Mouse (Mus musculus) heart, embryonic 13.5 days (tissue): Measurements from ENCODE around the gene Nup35. TPM values are rescaled to one million over a fixed set of nuclear protein-coding genes. Genes with fewer than 3 reads are reported as not detected.

ENCODE experiments used
- ATAC-seq: fragments of 200-750 bp; cut with Nextera tagmentation; 2 replicates; pipeline ENCODE4 v1.8.0; 2017; ENCODE audit warnings: moderate TSS enrichment; ENCODE audit not compliant: insufficient number of reproducible peaks, low FRiP score, low TSS enrichment; ENCODE audit errors: extremely low read depth
- H3K27ac ChIP-seq: fragments of 300-500 bp; sonication (generic); replicated peaks from 2 replicates; pipeline ENCODE4 v1.5.1; 2015; ENCODE audit warnings: moderate library complexity, mild to moderate bottlenecking, inconsistent platforms
- H3K27me3 ChIP-seq: fragments of 300-500 bp; sonication (generic); replicated peaks from 2 replicates; pipeline ENCODE4 v1.6.1; 2015; ENCODE audit warnings: mild to moderate bottlenecking, inconsistent platforms
- H3K36me3 ChIP-seq: fragments of 300-500 bp; sonication (generic); 2 replicates; pipeline ENCODE4 v1.6.1; 2015; ENCODE audit warnings: mild to moderate bottlenecking, inconsistent platforms
- H3K4me1 ChIP-seq: fragments of 300-500 bp; sonication (generic); 2 replicates; pipeline ENCODE4 v1.6.1; 2015; ENCODE audit warnings: inconsistent platforms
- H3K4me2 ChIP-seq: fragments of 300-500 bp; sonication (generic); 2 replicates; pipeline ENCODE4 v1.6.1; 2015; ENCODE audit warnings: inconsistent platforms, mild to moderate bottlenecking, moderate library complexity
- H3K4me3 ChIP-seq: fragments of 300-500 bp; sonication (generic); 2 replicates; pipeline ENCODE4 v1.5.1; 2015; ENCODE audit warnings: moderate library complexity, mild to moderate bottlenecking, inconsistent platforms
- H3K9ac ChIP-seq: fragments of 300-500 bp; sonication (generic); 2 replicates; pipeline ENCODE4 v1.6.1; 2015; ENCODE audit warnings: inconsistent platforms, mild to moderate bottlenecking, moderate library complexity
- H3K9me3 ChIP-seq: fragments of 300-500 bp; sonication (generic); 2 replicates; pipeline ENCODE4 v1.6.1; 2016; ENCODE audit warnings: inconsistent platforms
- WGBS: fragments of 180-500 bp; shearing (Covaris S2); methylation state at CpG from one replicate; pipeline ENCODE4 v1.1.7; 2015; ENCODE audit warnings: mixed read lengths; 5-methylcytosine and 5-hydroxymethylcytosine counted together
- polyA plus RNA-seq: library from polyadenylated mRNA; unstranded; fragments of >200 nt; fragmentation: Nextera tagmentation; extraction: Ambion mirVana; gene quantifications from 2 replicates; pipeline ENCODE4 v1.2.1, GENCODE M21; 2015

The Nup35 gene
- polyA plus RNA-seq, 1 experiment from 2014 or later = 23.5 TPM

- no peak for ATAC-seq
- Histone ChIP-seq H3K27ac (no peak overlapping the region), H3K4me2 (peak overlapping the region; percentile 75), H3K4me3 (peak overlapping the region; percentile 93), H3K9ac (peak overlapping the region; percentile 92), H3K9me3 (no peaks in the 10 kb centered on the region), H3K36me3 (peaks cover 25% of the 10 kb centered on the region), H3K27me3 (no peaks in the 10 kb centered on the region), H3K4me1 (peaks cover 10% of the 10 kb centered on the region)
- WGBS = 9% methylated on average over 8 of the region's 8 CpGs
Measured at GRCm38 (mm10) chr2:80639398-80639797, 22.4 kb downstream of the Nup35 start.

- Histone ChIP-seq H3K27ac (no peak overlapping the region), H3K4me3 (peak overlapping the region; percentile 93), H3K36me3 (peaks cover 27% of the 10 kb centered on the region), H3K9ac (no peak overlapping the region), H3K4me1 (peaks cover 10% of the 10 kb centered on the region), H3K4me2 (peak overlapping the region; percentile 75), H3K9me3 (no peaks in the 10 kb centered on the region), H3K27me3 (no peaks in the 10 kb centered on the region)
- ATAC-seq = no peak
- WGBS = 41% methylated on average over 3 of the region's 3 CpGs
Measured at GRCm38 (mm10) chr2:80639864-80640263, 22.8 kb downstream of the Nup35 start.

- peaks cover 45% of the 10 kb centered on the region for H3K36me3 ChIP-seq
- no peak for ATAC-seq
- no peak overlapping the region for H3K9ac ChIP-seq
- H3K9me3 ChIP-seq = no peaks in the 10 kb centered on the region
- H3K4me2 ChIP-seq = no peak overlapping the region
- no peaks in the 10 kb centered on the region for H3K27me3 ChIP-seq
- no peaks in the 10 kb centered on the region for H3K4me1 ChIP-seq
- H3K27ac ChIP-seq = no peak overlapping the region
- H3K4me3 ChIP-seq = no peak overlapping the region
Measured at GRCm38 (mm10) chr2:80661414-80661813, 44.4 kb downstream of the Nup35 start.

- Histone ChIP-seq H3K36me3 (peaks cover 39% of the 10 kb centered on the region), H3K9ac (no peak overlapping the region), H3K9me3 (no peaks in the 10 kb centered on the region), H3K4me2 (no peak overlapping the region), H3K27ac (no peak overlapping the region), H3K4me1 (no peaks in the 10 kb centered on the region), H3K27me3 (no peaks in the 10 kb centered on the region), H3K4me3 (no peak overlapping the region)
- no peak for ATAC-seq
- 94% methylated on average over 2 of the region's 2 CpGs for WGBS
Measured at GRCm38 (mm10) chr2:80662682-80663081, 45.6 kb downstream of the Nup35 start.

GRCm38 (mm10) chr2:80667396-80667964, 50.4 kb downstream of the Nup35 start:
- no peaks in the 10 kb centered on the region for H3K4me1 ChIP-seq
- H3K9ac ChIP-seq = no peak overlapping the region
- WGBS = 88% methylated on average over 5 of the region's 5 CpGs
- H3K4me2 ChIP-seq = no peak overlapping the region
- no peaks in the 10 kb centered on the region for H3K27me3 ChIP-seq
- H3K27ac ChIP-seq = no peak overlapping the region
- H3K4me3 ChIP-seq = no peak overlapping the region
- H3K36me3 ChIP-seq = peaks cover 20% of the 10 kb centered on the region
- H3K9me3 ChIP-seq = no peaks in the 10 kb centered on the region
- ATAC-seq = no peak

GRCm38 (mm10) chr2:80669868-80670666, 53.0 kb downstream of the Nup35 start:
- H3K4me2 ChIP-seq = no peak overlapping the region
- no peak overlapping the region for H3K27ac ChIP-seq
- H3K9me3 ChIP-seq = no peaks in the 10 kb centered on the region
- H3K27me3 ChIP-seq = no peaks in the 10 kb centered on the region
- H3K36me3 ChIP-seq = peaks cover 11% of the 10 kb centered on the region; the same call in 1 of the 2 replicates
- ATAC-seq = no peak
- no peaks in the 10 kb centered on the region for H3K4me1 ChIP-seq
- 75% methylated on average over 11 of the region's 11 CpGs for WGBS
- no peak overlapping the region for H3K4me3 ChIP-seq
- no peak overlapping the region for H3K9ac ChIP-seq

GRCm38 (mm10) chr2:80678803-80679202, 61.8 kb downstream of the Nup35 start:
- Histone ChIP-seq H3K36me3 (no peaks in the 10 kb centered on the region), H3K4me3 (no peak overlapping the region), H3K27me3 (no peaks in the 10 kb centered on the region), H3K4me1 (no peaks in the 10 kb centered on the region), H3K9ac (no peak overlapping the region), H3K27ac (no peak overlapping the region), H3K9me3 (no peaks in the 10 kb centered on the region), H3K4me2 (no peak overlapping the region)
- 76% methylated on average over 8 of the region's 8 CpGs for WGBS
- ATAC-seq = no peak

- no peaks in the 10 kb centered on the region for H3K4me1 ChIP-seq
- no peak overlapping the region for H3K9ac ChIP-seq
- H3K36me3 ChIP-seq = no peaks in the 10 kb centered on the region
- no peak for ATAC-seq
- no peaks in the 10 kb centered on the region for H3K9me3 ChIP-seq
- no peak overlapping the region for H3K4me2 ChIP-seq
- WGBS = 67% methylated on average over 6 of the region's 6 CpGs
- H3K4me3 ChIP-seq = no peak overlapping the region
- no peak overlapping the region for H3K27ac ChIP-seq
- no peaks in the 10 kb centered on the region for H3K27me3 ChIP-seq
Measured at GRCm38 (mm10) chr2:80683727-80684239, 66.7 kb downstream of the Nup35 start.

- H3K36me3 ChIP-seq = no peaks in the 10 kb centered on the region
- no peak for ATAC-seq
- H3K27ac ChIP-seq = no peak overlapping the region
- H3K9ac ChIP-seq = no peak overlapping the region
- H3K27me3 ChIP-seq = no peaks in the 10 kb centered on the region
- WGBS = 71% methylated on average over 6 of the region's 6 CpGs
- H3K4me2 ChIP-seq = no peak overlapping the region
- no peaks in the 10 kb centered on the region for H3K9me3 ChIP-seq
- H3K4me1 ChIP-seq = no peaks in the 10 kb centered on the region
- no peak overlapping the region for H3K4me3 ChIP-seq
Measured at GRCm38 (mm10) chr2:80684396-80685071, 67.5 kb downstream of the Nup35 start.

GRCm38 (mm10) chr2:80688261-80688660, 71.2 kb downstream of the Nup35 start:
- Histone ChIP-seq H3K27ac (no peak overlapping the region), H3K4me3 (no peak overlapping the region), H3K27me3 (no peaks in the 10 kb centered on the region), H3K9me3 (no peaks in the 10 kb centered on the region), H3K4me2 (no peak overlapping the region), H3K4me1 (no peaks in the 10 kb centered on the region), H3K36me3 (no peaks in the 10 kb centered on the region), H3K9ac (no peak overlapping the region)
- 62% methylated on average over 4 of the region's 4 CpGs for WGBS
- ATAC-seq = no peak

GRCm38 (mm10) chr2:80707429-80707828, 90.4 kb downstream of the Nup35 start:
- Histone ChIP-seq H3K4me3 (no peak overlapping the region), H3K9ac (no peak overlapping the region), H3K27me3 (no peaks in the 10 kb centered on the region), H3K4me2 (no peak overlapping the region), H3K4me1 (no peaks in the 10 kb centered on the region), H3K36me3 (no peaks in the 10 kb centered on the region), H3K27ac (no peak overlapping the region), H3K9me3 (no peaks in the 10 kb centered on the region)
- no peak for ATAC-seq
- WGBS = 56% methylated on average over 1 of the region's 1 CpGs
